Mouse (Mus musculus) lung, adult 2 months (tissue): ENCODE data around the gene Gon4l.

Experiments
- CTCF ChIP-seq: fragments of 200-500 bp; IDR thresholded peaks from 2 replicates; pipeline ENCODE4 v1.5.1; 2011; ENCODE audit warnings: mild to moderate bottlenecking, low read length, control low read depth; ENCODE audit not compliant: insufficient read depth
- POLR2A ChIP-seq: fragments of 200-500 bp; IDR thresholded peaks from 2 replicates; pipeline ENCODE4 v1.6.1; 2011; ENCODE audit warnings: low read depth, mild to moderate bottlenecking, control low read depth, low read length, borderline replicate concordance; ENCODE audit errors: extremely low read depth

GRCm38 (mm10) chr3:88906393-88907159 lies 71.5 kb downstream of the Gon4l start:
- TF ChIP-seq CTCF (no peak), POLR2A (no peak)
